Mouse (Mus musculus) kidney, embryonic 14.5 days (tissue): ENCODE measurements around the gene Smad6. TPM values are rescaled to one million over a fixed set of nuclear protein-coding genes. Genes with fewer than 3 reads are reported as not detected.

Experiments
- ATAC-seq: fragments of 200-750 bp; cut with Nextera tagmentation; 2 replicates; pipeline ENCODE4 v1.8.0; 2017; ENCODE audit warnings: moderate number of reproducible peaks, mild to moderate bottlenecking, moderate TSS enrichment, moderate library complexity; ENCODE audit not compliant: low FRiP score, low TSS enrichment
- H3K27ac ChIP-seq: fragments of 300-500 bp; sonication (generic); 2 replicates; pipeline ENCODE4 v1.5.1; 2014; ENCODE audit warnings: low read depth, mild to moderate bottlenecking, low read length, moderate library complexity, mixed read lengths
- H3K27me3 ChIP-seq: fragments of 300-500 bp; sonication (generic); 2 replicates; pipeline ENCODE4 v1.6.1; 2014; ENCODE audit warnings: mild to moderate bottlenecking, low read length; ENCODE audit not compliant: control insufficient read depth, insufficient read depth
- H3K36me3 ChIP-seq: fragments of 300-500 bp; sonication (generic); 2 replicates; pipeline ENCODE4 v1.6.1; 2014; ENCODE audit warnings: low read length, mixed read lengths; ENCODE audit not compliant: control insufficient read depth, insufficient read depth
- H3K4me1 ChIP-seq: fragments of 300-500 bp; sonication (generic); 2 replicates; pipeline ENCODE4 v1.6.1; 2014; ENCODE audit warnings: low read length, mixed read lengths; ENCODE audit not compliant: control insufficient read depth, insufficient read depth
- H3K4me2 ChIP-seq: fragments of 300-500 bp; sonication (generic); replicated peaks from 2 replicates; pipeline ENCODE4 v1.6.1; 2014; ENCODE audit warnings: low read depth, mild to moderate bottlenecking, low read length
- H3K4me3 ChIP-seq: fragments of 300-500 bp; sonication (generic); 2 replicates; pipeline ENCODE4 v1.5.1; 2014; ENCODE audit warnings: mild to moderate bottlenecking, low read length
- H3K9ac ChIP-seq: fragments of 300-500 bp; sonication (generic); 2 replicates; pipeline ENCODE4 v1.6.1; 2014; ENCODE audit warnings: low read depth, mild to moderate bottlenecking, low read length, moderate library complexity
- H3K9me3 ChIP-seq: fragments of 300-500 bp; sonication (generic); 2 replicates; pipeline ENCODE4 v1.6.1; 2016; ENCODE audit warnings: low read length; ENCODE audit not compliant: control insufficient read depth
- WGBS: fragments of 180-500 bp; shearing (Covaris S2); extraction: QIAGEN DNeasy Blood & Tissue Kit; methylation state at CpG from one replicate; pipeline ENCODE4 v1.1.7; 2014; 5-methylcytosine and 5-hydroxymethylcytosine counted together
- polyA plus RNA-seq: library from polyadenylated mRNA; unstranded; fragments of >200 nt; fragmentation: Nextera tagmentation; extraction: Ambion mirVana; gene quantifications from 2 replicates; pipeline ENCODE4 v1.2.1, GENCODE M21; 2014

Smad6 gene
- polyA plus RNA-seq, 1 experiment from 2014 or later: 14.3 TPM

GRCm38 (mm10) chr9:63981371-63981770 is 40.5 kb downstream of the Smad6 start:
- ATAC-seq: no peak
- Histone ChIP-seq H3K27me3 (no peaks in the 10 kb centered on the region), H3K4me3 (no peak overlapping the region), H3K9ac (no peak overlapping the region), H3K9me3 (no peaks in the 10 kb centered on the region), H3K4me2 (no peak overlapping the region), H3K27ac (no peak overlapping the region; the same call in 1 of the 2 replicates), H3K36me3 (peaks cover under 1% of the 10 kb centered on the region; the same call in 1 of the 2 replicates), H3K4me1 (peaks cover 87% of the 10 kb centered on the region)
- 81% methylated on average over 4 of the region's 4 CpGs for WGBS

DNA sequence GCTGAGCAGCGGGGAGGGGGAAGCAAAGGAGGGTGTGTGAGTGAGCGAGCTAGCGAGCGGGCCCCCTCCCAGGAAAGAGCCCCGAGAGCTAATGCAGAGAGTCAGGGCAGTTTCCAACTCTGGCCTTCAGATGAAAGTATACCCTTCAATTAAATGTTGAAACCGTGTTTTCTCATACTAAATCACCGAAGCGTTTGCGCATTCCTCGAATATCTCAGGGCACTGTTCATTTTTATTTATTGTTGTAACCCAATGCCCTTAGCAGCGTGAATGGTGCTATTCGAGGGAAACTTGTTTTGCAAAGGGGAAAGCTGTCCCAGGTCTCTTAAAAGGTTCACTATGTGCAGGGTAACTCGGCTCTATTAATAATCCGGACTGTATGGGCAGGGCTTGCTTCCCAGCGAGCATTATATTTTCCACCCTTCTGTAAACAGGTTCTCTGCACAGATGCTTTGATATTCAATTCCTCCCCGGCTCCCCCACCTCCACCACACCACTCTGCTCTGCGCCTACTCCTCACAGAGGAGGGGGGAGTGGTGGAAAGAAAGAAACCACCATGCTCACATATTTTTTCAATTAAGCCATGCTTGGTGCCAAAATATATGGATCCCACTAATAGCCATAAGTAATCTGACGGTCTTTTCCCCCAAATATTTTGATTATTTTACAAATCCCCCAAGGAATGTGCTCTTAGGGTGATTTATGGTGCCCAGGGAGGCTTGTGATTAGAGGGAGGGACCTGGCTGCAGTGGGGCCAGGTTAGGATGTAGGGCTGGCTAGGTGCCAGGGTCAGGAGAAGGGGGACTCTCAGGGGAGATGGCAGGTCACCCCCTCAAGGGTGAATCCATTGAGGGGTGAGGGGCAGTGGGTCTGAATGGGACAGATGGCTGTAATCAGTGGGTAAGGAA is 41.4 kb downstream of the Smad6 start:
- peak overlapping the region; percentile 21 for H3K4me2 ChIP-seq
- peak; percentile 61 for ATAC-seq
- no peak overlapping the region for H3K9ac ChIP-seq
- H3K4me1 ChIP-seq: peaks cover 89% of the 10 kb centered on the region
- H3K27ac ChIP-seq: peak overlapping the region; percentile 59
- no peak overlapping the region for H3K4me3 ChIP-seq
- H3K27me3 ChIP-seq: no peaks in the 10 kb centered on the region
- H3K36me3 ChIP-seq: no peaks in the 10 kb centered on the region
- H3K9me3 ChIP-seq: no peaks in the 10 kb centered on the region
- WGBS: 4% methylated on average over 18 of the region's 18 CpGs

GRCm38 (mm10) chr9:63979275-63979674 is 42.6 kb downstream of the Smad6 start:
- H3K27me3 ChIP-seq: no peaks in the 10 kb centered on the region
- WGBS: 60% methylated on average over 2 of the region's 2 CpGs
- no peaks in the 10 kb centered on the region for H3K36me3 ChIP-seq
- H3K4me3 ChIP-seq: no peak overlapping the region
- no peaks in the 10 kb centered on the region for H3K9me3 ChIP-seq
- H3K9ac ChIP-seq: no peak overlapping the region
- peaks cover 88% of the 10 kb centered on the region for H3K4me1 ChIP-seq
- ATAC-seq: no peak
- peak overlapping the region; percentile 59; the same call in 1 of the 2 replicates for H3K27ac ChIP-seq
- H3K4me2 ChIP-seq: no peak overlapping the region; the same call in 1 of the 2 replicates

- H3K9ac ChIP-seq: no peak overlapping the region
- no peak overlapping the region for H3K27ac ChIP-seq
- H3K4me1 ChIP-seq: peaks cover 88% of the 10 kb centered on the region
- no peak overlapping the region; the same call in 1 of the 2 replicates for H3K4me2 ChIP-seq
- no peaks in the 10 kb centered on the region for H3K9me3 ChIP-seq
- no peak overlapping the region for H3K4me3 ChIP-seq
- no peaks in the 10 kb centered on the region for H3K36me3 ChIP-seq
- no peak for ATAC-seq
- no peaks in the 10 kb centered on the region for H3K27me3 ChIP-seq
- 75% methylated on average over 7 of the region's 7 CpGs for WGBS
Observed at GRCm38 (mm10) chr9:63978682-63979081, 43.2 kb downstream of the Smad6 start.

DNA sequence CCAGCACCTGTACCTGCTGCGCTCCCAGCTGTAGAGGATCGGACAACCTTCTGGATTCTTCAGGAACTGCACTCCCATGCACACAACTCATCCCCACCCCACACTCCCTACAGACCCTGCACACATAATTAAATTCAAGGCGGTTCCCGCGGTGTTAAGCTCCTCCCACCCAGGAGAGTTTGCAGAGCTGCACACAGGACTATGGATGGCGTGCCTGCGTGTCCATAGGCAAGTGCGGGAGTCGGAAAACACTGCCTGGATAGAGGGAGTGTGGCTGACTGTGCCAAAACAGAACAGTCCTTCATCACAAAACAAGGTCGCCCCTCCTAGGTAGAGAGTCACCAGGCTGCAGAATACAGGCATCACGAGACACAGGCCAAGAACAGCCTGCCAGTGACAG is 45.9 kb downstream of the Smad6 start:
- peak overlapping the region; percentile 37; the same call in 1 of the 2 replicates for H3K27ac ChIP-seq

GRCm38 (mm10) chr9:63974258-63975023 is 47.4 kb downstream of the Smad6 start:
- 35% methylated on average over 13 of the region's 13 CpGs for WGBS
- H3K4me3 ChIP-seq: no peak overlapping the region
- ATAC-seq: no peak
- H3K27ac ChIP-seq: peak overlapping the region; percentile 18; the same call in 1 of the 2 replicates
- no peak overlapping the region for H3K4me2 ChIP-seq
- peaks cover 91% of the 10 kb centered on the region for H3K4me1 ChIP-seq
- peaks cover 5% of the 10 kb centered on the region; the same call in 1 of the 2 replicates for H3K36me3 ChIP-seq
- H3K9me3 ChIP-seq: no peaks in the 10 kb centered on the region
- H3K27me3 ChIP-seq: no peaks in the 10 kb centered on the region
- no peak overlapping the region for H3K9ac ChIP-seq

More for the DNA sequence above, 45.9 kb downstream of the Smad6 start:
- ATAC-seq: 0 out of 2 replicates have a peak, but pooled peaks have one; percentile 10
- H3K9ac ChIP-seq: no peak overlapping the region
- H3K36me3 ChIP-seq: peaks cover 5% of the 10 kb centered on the region; the same call in 1 of the 2 replicates
- no peaks in the 10 kb centered on the region for H3K9me3 ChIP-seq
- no peaks in the 10 kb centered on the region for H3K27me3 ChIP-seq
- no peak overlapping the region for H3K4me3 ChIP-seq
- 24% methylated on average over 11 of the region's 11 CpGs for WGBS
- peaks cover 91% of the 10 kb centered on the region for H3K4me1 ChIP-seq
- peak overlapping the region; percentile 3; the same call in 1 of the 2 replicates for H3K4me2 ChIP-seq

- Histone ChIP-seq H3K4me2 (no peak overlapping the region), H3K9me3 (no peaks in the 10 kb centered on the region), H3K9ac (no peak overlapping the region), H3K4me1 (peaks cover 91% of the 10 kb centered on the region), H3K4me3 (no peak overlapping the region), H3K27ac (no peak overlapping the region), H3K36me3 (peaks cover 5% of the 10 kb centered on the region; the same call in 1 of the 2 replicates), H3K27me3 (no peaks in the 10 kb centered on the region)
- ATAC-seq: no peak
- WGBS: 36% methylated on average over 14 of the region's 14 CpGs
Observed at GRCm38 (mm10) chr9:63973662-63974190, 48.1 kb downstream of the Smad6 start.

DNA sequence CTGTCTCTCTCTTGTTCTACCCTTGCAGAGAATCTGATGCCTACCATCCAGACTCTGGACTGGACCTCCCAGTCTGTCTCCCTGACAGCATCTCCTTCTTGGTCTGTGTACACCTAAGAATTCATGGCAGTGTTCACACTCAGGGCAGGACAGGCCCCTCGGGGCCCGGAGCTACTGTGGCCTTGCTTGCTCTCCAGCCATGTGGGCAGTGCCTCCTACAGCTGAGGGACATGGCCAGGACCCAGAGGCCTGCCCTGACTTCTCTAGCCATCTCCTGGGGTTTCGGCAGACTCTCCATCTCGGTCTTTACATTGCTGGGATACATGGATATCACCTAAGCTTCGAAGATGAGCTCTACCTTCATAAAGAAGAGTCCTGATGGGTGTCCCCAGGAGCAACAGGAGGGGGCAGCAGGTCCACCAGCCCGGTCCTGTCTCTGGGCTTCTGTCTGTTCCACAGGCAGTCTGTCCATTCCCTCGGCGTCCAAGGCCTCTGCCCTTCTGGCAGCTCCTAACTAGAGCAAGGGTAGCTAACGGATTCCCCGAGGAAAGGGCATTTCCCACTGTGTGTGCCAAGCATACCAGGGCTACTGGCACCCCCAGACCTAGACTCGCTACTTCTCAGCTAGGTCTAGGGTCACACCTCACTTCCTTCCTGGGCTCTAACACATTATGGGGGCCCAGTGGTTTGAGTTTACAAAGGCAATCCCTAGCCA is 49.1 kb downstream of the Smad6 start:
- H3K4me2 ChIP-seq: no peak overlapping the region
- WGBS: 88% methylated on average over 11 of the region's 11 CpGs
- peaks cover 91% of the 10 kb centered on the region for H3K4me1 ChIP-seq
- no peak for ATAC-seq
- H3K9ac ChIP-seq: no peak overlapping the region
- H3K4me3 ChIP-seq: no peak overlapping the region
- peaks cover 5% of the 10 kb centered on the region; the same call in 1 of the 2 replicates for H3K36me3 ChIP-seq
- H3K27ac ChIP-seq: no peak overlapping the region
- no peaks in the 10 kb centered on the region for H3K9me3 ChIP-seq
- no peaks in the 10 kb centered on the region for H3K27me3 ChIP-seq
